Mouse (Mus musculus): Measurements from ENCODE around the gene Lacc1. TPM values are rescaled to one million over a fixed set of nuclear protein-coding genes. Genes with fewer than 3 reads are reported as not detected.

Gene Lacc1
- polyA plus RNA-seq, 1 experiment from 2014 or later, result 5.5 TPM

Other genes starting within 250 kb of the Lacc1 start
- 1.5 TPM in 2 replicates for gene Ccdc122, start 132 bp downstream of the Lacc1 start, polyA plus RNA-seq (2016; fragmentation: Nextera tagmentation; extraction: Ambion mirVana)
- 36.7 and 37.9 TPM in 2 replicates for gene Enox1, start 119.9 kb upstream of the Lacc1 start, polyA plus RNA-seq (2016; fragmentation: Nextera tagmentation; extraction: Ambion mirVana)